Mouse (Mus musculus): Measurements from ENCODE around the gene Fev.

DNA sequence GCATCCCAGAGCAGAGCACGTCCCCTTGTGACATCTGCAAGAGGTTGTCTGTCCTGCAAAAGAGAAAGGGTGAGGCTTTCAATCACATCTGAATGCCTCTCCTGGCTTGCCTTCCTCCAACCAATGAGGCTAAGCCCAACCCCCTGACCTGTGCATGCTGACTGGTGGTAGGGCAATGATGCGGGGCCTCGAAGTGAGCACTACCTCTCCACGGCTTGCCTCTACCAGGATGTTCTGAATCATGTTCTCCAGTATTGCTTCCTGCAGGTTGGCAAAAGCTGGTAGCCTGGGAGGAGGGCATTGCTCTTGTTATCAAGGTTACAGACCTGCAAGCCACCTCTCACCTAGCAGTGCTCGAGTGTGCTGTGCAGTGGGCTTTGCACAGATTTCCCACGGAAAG, 17.0 kb upstream of the Fev start:
- TF ChIP-seq CTCF (IDR thresholded peaks at IDR 0.05; ENCODE audit: low read depth) (no peak), EP300 (optimal IDR thresholded peaks at IDR 0.05) (no peak)
